Mouse (Mus musculus) thymus, postnatal 0 days (tissue): ENCODE data around the gene Isg20l2. TPM values are rescaled to one million over a fixed set of nuclear protein-coding genes. Genes with fewer than 3 reads are reported as not detected.

Source experiments
- DNase-seq: peaks from one replicate; pipeline ENCODE4 v3.0.0-alpha.2; 2015; ENCODE audit warnings: low spot score
- polyA plus RNA-seq: library from polyadenylated mRNA; unstranded; fragments of >200 nt; fragmentation: Nextera tagmentation; extraction: Ambion mirVana; gene quantifications from 2 replicates; pipeline ENCODE4 v1.2.1, GENCODE M21; 2015

The Isg20l2 gene
- polyA plus RNA-seq, 1 experiment from 2014 or later: 61.4 TPM

DNA sequence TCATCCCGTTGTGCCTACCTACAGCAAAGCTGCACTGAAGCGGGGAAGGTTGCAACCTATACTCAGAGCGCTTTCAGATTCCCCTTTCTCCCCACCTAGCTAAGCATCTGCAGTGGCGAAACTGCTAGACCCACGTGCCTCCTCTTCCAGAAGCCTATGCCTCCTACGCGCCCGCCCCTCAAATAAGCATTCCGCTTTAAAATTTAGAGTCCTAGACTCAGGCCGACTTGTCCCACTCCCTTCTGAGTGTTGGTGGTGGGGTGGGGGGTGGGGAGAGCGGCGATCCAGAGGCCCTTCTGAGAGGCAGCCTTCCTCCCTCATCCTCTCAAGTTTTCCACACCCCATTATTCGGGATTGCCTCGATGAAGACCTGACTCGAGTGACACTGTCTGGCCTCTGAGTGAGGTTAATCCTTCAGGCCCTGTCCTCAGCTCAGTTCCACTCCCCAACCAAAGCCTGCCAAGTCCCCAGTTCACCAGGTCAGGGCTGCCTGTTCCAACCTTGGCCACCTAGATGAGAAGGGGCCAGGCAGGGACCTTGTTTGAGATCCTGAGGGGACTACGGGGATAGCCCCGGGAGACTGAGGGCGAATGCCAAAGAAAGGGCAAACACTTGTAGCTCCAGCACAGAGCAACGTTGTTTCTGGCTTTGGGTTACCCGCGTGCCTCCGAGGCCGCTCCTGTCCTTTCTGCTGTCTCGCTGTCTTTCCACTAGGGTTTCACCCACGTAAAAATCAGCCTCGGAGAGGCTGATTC is 17.1 kb downstream of the Isg20l2 start:
- DNase-seq: no peak

GRCm38 (mm10) chr3:87947811-87948199 is 17.7 kb downstream of the Isg20l2 start:
- DNase-seq: no peak

GRCm38 (mm10) chr3:87948378-87949265 is 18.5 kb downstream of the Isg20l2 start, which contains the start of gene Crabp2:
Gene Crabp2 (plus strand): TSS chr3:87948666.
- DNase-seq: no peak

DNA sequence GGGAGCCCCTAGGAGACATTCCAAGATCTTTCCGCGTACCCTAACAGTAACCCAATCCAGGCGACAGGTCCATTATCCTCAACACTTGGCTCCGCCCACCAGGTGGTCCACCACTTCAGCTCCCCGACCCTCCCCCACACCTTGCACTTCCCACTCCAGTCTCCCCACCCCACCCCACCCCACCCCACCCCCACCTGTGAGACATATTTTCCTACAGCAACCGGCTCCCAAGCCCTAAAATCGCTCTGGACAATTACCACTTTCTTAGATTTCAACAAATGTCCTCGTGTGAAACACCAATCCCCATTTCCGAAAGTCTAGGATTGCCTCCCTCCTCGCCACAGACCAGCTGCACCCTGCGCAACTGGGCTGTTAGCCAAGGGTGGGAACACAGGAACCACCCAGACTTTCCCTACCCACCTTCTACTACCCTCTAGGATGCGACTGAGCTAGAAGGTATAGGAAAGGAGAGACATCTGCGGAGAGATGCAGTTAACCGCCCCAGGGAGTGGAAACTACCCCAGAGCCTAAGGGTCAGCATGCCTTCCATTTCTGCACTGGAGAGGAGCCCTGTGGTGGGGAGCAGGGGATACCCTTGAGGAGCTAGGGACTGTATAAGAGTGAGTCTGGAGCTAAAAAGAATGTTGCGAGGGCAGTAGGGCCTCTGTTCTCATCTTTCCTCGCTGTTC is 19.3 kb downstream of the Isg20l2 start:
- no peak for DNase-seq

GRCm38 (mm10) chr3:87949955-87950515 is 19.9 kb downstream of the Isg20l2 start:
- no peak for DNase-seq

DNA sequence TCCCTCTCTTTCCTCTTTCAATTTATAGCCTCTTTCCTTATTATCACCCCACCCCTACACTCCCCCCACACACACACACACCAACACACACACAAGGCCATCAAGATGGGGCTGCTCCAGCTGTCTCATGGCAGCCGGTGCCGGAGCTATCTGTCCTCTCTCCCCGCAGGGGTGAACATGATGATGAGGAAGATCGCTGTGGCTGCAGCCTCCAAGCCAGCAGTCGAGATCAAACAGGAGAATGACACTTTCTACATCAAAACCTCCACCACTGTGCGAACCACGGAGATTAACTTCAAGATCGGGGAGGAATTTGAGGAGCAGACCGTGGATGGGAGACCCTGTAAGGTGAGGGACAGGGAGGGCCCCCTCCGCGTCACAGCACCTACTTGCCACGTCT is 21.8 kb downstream of the Isg20l2 start:
- no peak for DNase-seq

DNA sequence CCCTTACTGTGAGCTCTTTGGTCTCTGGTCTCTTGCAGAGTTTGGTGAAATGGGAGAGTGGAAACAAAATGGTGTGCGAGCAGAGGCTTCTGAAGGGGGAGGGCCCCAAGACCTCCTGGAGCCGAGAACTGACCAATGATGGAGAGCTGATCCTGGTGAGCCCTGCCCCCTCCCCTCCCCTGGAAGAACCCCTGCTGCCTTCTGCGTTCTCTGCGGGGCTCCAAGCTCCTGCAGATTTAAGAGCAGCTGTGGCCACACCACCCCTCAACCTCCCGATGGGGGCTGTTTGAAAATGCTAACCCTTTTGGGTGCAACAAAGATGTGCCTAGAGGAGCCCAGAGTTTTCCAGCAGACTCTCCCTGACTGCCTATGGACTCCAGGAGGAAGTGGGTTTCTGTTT is 22.3 kb downstream of the Isg20l2 start:
- no peak for DNase-seq

- no peak for DNase-seq
Measured at GRCm38 (mm10) chr3:87958056-87958455, 27.9 kb downstream of the Isg20l2 start.

- DNase-seq: no peak
Measured at GRCm38 (mm10) chr3:87958476-87958875, 28.4 kb downstream of the Isg20l2 start.

DNA sequence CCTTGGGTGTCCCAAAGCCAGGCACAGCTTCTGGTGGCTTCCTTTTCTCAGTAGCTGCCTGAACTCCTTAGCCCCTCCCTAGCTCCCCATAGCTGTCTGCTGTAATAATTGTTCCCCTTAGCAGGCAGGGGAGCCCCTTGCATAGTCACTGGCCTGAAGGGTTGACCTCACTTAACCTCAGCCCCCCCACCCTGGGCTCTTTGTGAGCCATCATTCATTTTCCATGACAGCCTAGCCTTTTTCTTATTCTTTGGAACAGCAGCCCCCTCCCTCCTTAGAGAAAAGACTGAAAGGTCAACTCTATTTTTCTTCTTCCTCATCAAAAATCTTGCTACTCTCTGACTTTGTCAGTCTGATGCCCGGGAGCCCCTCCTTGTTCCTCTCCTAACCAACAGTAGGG is 28.9 kb downstream of the Isg20l2 start:
- no peak for DNase-seq

DNA sequence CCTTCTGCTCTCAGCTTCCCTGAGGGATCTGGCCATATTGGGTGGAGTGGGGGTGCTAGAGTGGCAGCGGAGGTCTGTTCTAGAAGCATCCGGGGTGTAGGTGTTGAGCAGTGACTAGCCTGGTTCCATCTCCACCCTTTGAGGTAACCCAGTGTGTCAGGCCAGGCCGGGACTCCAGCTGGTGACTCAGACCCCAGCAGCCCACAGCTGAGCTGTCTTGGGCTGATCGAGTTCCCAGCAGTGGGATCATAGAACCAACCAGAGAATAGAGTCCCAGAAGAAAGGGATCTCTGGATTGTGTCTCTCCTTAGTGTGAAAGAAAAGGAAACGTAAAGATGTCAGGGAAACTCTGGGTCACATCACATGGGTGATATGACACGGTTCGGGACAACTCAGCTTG is 29.3 kb downstream of the Isg20l2 start:
- DNase-seq: no peak

GRCm38 (mm10) chr3:87960191-87960585 is 30.1 kb downstream of the Isg20l2 start:
- DNase-seq: no peak

- peak; percentile 78 for DNase-seq
Measured at GRCm38 (mm10) chr3:87960586-87961191, 30.6 kb downstream of the Isg20l2 start.

DNA sequence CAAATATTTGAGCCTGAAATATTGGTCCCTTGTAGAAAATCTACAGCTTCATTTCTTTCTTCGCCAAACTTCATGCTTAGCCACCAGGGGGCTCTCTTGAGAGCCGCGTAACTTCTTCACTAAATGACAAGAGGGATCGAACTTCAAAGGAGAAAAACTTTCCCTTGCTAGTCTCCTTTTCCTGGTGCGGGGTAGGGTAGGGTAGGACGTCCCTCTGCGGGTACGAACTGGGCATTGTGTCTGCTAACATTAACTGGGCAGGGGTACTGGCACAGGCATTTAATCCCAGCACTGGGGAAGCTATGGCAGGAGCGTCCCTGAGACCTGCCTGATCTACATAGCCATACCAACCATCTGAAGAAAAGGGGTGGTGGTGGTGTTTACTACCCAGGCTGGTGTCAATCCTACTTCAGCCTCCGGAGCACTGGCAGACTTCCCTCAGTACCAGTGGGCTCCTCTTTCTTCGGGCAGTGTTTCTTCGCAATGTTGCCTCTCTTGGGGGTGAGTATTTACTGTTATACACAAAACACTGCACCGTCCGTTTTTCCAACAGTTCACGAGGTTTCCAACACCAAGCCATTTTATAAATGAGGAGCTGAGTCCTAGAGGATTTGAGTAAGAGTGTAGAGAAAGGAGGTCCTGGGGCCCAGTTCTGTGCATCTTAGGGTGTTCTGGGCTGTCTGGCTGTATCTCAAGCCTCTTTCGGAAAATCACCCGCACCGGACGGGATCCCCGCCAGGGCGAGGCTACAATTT is 40.2 kb downstream of the Isg20l2 start:
- peak; percentile 81 for DNase-seq

DNA sequence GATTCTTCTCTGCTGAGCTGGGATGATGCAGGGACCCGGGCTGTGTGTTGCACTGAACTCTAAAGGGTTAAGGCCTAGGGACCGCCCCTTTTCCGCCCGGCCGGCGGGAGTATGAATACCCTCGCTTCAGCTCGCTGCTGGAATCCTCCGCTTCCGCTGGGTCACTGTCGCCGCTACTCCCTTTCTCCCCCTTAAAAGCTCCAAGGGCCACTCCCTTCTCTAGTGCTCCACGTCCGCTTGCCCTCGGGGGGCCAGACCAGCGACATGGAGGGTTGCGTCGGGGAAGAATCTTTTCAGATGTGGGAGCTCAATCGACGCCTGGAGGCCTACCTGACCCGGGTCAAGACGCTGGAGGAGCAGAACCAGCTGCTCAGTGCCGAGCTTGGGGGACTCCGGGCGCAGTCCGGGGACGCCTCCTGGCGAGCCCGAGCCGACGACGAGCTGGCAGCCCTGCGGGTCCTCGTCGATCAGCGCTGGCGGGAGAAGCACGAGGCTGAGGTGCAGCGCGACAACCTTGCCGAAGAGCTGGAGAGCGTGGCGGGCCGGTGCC is 40.9 kb downstream of the Isg20l2 start, which contains the start of gene Nes:
TSS of gene Nes (plus strand) at position 140 of the 550 bp plus-strand sequence.
- peak; percentile 33 for DNase-seq

DNA sequence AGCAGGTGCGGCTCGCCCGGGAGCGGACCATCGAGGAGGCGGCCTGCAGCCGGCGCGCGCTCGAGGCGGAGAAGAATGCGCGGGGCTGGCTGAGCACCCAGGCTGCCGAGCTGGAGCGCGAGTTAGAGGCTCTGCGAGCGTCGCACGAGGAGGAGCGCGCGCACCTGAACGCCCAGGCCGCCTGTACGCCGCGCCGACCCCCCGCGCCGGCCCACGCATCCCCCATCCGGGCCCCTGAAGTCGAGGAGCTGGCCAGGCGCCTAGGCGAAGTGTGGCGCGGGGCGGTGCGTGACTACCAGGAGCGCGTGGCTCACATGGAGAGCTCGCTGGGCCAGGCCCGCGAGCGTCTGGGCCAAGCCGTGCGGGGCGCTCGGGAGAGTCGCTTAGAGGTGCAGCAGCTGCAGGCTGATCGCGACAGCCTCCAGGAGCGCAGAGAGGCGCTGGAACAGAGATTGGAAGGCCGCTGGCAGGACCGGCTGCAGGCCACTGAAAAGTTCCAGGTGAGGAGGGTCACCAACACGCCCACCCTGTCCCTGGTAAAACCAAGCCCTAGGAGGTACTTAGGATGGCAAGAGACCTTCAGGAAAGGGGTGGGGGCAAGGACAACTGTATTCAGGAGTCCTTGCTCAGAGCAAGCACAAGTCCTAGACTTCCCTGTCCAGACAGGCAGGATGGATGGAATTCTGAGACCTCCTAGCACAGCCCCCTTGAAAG is 41.5 kb downstream of the Isg20l2 start:
- no peak for DNase-seq

DNA sequence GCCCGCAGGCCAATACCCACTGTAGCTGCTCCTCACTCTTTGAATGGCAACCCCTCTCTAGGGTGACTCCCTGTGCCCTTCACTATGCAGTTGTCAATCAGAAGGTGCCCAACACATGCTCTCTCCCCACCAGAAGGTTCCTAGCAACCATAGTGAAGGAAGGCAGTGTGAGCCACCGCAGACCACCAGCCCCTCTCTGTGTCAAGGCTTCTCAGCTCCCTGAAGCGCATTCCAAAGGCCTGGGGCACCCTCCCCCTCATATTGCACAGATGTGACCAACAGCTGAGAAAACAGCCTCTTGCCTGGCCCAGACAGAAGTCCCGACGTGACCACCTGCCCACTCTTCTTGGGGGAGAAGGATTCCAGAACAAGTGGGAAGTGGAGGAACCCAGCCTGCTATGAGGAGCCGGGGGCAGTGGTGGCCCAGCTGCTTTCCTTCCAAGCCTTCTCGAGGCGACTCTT is 42.1 kb downstream of the Isg20l2 start:
- no peak for DNase-seq

GRCm38 (mm10) chr3:87972776-87973175 is 42.7 kb downstream of the Isg20l2 start:
- DNase-seq: no peak
